Mouse (Mus musculus) urinary bladder, postnatal 0 days (tissue): ENCODE data around the gene Pa2g4. TPM values are rescaled to one million over a fixed set of nuclear protein-coding genes. Genes with fewer than 3 reads are reported as not detected.

ENCODE experiments used
- microRNA-seq: library from miRNA; unstranded; fragments of <30 nt; microRNA quantifications from one replicate; pipeline ENCODE4, GENCODE M21; 2016
- polyA plus RNA-seq: library from polyadenylated mRNA; unstranded; fragments of >200 nt; fragmentation: Nextera tagmentation; extraction: Ambion mirVana; gene quantifications from 2 replicates; pipeline ENCODE4 v1.2.1, GENCODE M21; 2015

Gene Pa2g4
- 97.3 and 100 TPM in 2 replicates for polyA plus RNA-seq

DNA sequence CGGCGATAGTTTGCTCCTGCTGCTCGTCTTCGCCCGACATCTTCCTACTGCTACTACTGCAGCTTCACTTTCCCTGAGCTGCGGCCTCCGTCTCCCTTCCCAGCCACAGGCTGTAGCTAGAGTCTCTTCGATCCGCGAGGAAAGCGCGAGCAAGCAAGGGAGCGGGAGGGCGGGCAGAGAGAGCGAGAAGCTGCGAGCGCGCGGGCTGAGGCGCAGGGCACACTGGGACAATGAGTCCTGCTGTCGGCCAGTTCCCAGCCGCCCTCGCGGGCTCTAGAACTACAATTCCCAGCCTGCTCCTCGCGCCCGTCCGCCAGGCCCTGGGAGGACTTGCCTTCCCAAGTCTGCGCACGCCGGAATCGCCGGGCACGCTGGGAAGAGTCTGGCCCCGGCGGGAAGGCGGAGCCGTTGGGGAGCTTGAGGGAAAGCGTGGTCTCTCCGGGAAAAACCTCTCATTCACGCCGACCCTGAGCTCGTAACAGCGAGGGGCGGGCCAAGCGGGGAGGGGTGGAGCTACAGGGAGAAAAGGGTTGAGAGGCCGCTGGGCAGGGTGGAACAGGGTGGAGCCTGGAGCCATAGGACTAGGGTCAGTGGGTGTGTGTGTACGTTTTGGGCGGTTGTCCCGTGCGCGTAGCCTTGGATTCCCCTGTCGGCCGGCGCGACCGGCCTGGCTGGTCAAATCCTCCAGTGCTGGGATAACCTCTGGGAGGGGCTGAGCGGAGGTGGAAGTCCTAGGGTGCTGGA lies at the start of gene Pa2g4:
TSS of gene Pa2g4 (minus strand) at position 200 of the 744 bp plus-strand sequence.

DNA sequence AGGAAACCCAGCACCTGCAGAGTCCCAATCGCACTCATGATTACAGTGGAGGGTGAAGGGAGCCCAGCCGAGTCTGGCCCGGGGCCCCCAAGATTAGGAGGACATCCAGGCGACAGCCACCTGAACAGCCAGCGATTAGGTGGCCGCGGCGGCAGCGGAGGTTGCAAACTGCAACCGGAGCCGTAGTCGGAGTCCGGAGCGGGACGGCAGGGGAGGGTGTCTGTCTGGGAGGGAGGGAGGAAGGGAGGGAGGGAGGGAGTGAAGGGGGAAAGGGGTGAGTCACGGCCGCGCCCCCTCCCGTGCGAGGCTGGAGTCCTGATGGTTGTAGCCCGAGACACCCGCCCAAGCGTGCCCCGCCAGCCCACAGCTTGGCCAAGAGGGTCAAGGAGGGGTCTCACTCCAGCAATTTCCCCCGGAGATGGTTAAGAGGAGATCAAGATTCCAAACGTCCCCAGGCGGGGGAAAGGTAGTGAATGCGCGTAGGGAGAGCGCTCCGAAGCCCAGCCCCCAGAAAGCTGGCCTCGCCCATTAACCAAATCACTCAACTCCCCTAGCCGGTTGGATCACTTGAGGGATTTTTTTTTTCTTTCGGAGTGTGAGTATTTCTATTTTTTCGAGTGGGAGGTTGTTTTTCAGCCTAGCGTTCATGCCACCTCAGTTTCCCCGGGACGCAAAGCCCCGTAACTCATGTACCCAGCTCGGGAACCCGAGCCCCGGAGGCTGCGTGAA lies 23.8 kb upstream of the Pa2g4 start, which contains the start of gene Erbb3:
TSS of gene Erbb3 (minus strand) at position 189 of the 729 bp plus-strand sequence.

DNA sequence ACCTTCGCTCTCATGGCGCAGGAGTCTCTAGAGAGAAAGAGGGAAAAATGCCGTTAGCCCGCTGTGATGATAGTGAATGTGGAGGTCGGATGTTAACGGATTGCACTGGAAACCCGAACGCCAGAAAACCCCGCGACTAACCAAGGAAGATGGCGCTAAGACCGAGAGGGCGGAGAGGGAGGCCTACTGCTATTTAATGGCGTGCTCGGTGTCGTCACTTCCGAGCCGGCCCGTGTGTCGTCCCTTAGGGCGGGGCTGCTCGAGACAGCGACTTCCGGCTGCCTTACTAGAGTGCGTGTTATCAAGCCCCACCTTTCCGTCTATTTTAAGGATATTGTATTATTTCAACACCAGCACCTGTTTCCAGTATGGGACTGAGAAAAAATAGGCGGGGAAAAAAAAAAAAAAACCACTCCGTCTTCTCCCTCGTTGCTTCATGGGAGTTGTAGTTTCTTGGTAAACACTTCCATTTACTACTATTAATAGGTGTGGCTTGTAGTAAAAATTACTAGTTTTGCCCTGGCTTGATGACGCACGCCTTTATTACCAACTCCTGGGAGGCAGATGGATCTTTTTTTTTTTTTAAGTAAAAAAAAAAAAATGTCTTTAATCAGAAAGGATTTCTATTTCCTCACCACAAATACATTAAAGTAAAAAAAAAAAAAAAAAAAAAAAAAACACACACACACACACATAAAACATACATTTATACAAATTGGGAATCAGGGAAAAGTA lies 16.7 kb downstream of the Pa2g4 start, which contains the start of gene Rpl41:
TSS of gene Rpl41 (minus strand) at position 359 of the 735 bp plus-strand sequence.

DNA sequence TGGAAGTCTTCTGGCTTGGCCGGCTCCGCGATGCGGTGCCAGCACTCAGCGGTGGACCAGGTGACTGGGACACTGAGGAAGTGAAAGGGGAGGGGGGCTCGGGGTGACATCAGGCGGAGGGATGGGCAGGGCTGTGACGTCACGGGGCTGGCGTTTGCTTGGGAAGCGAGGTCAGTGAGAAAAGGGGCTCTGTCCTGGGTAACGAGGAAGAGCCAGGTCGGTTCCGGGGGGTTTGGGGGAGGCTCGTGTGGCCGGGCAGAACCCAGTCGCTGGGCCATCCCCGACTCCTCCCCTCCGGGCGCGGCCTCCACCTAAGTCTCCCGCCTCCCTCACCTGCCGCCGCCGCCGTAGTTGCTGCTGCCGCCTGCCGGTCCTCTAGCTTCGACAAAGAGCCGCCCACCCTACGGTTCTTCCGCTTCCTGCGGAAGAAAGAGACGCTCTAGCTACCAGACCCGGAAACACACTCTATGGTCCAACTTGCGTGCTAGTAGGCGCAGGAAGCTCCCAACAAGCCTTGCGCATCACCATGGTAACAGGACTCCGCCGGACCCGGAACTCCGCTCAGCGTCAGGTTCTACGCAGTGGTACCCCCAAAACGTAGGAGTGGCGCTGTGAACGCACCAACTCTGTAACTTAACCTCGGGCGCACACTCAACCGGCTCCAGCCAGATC lies 18.3 kb downstream of the Pa2g4 start, which contains the start of gene Zc3h10:
TSS of gene Zc3h10 (minus strand) at position 414 of the 672 bp plus-strand sequence.

DNA sequence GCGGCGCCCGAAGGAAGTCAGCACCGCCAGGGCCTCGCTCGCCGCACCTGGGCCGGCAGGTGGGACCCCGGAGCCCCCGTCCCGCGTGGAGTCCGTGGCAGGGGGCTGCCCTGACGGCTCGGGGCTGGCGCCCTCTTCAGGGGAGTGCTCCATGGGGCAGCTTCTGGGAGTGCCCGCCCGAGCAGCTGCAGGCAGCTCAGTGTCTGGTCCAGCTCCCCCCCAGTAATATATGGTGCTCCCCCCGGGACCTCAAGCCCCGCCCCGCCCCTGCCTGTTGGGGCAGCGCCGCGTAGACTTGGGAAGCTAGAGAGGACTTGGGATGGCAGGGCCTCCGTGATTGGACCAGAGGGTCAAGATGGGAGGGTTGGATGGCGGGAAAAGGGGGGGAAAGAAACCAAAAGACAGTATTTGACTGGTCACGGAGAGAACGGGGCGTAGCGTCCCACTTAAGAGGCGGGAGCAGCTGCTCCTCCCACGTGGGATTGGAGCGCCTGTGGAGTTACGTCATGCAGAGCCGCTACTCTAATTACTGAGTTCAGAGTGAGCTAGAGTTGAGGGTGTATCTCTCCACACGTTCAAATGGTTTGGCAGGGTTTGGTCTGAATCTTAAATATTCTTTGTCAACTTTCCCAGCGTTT lies 40.0 kb downstream of the Pa2g4 start, which contains the start of gene Esyt1:
TSS of gene Esyt1 (minus strand) at position 201 of the 638 bp plus-strand sequence.

Small RNA genes lying within 50 kb of the gene (microRNA-seq; reads per million reads assigned to microRNA genes)
- gene Gm47275 = not detected
- gene Mir6916 = not detected
- gene Mir6917 = not detected

Other genes starting within 250 kb of the Pa2g4 start
- gene Cnpy2, start 243.5 kb downstream of the Pa2g4 start, polyA plus RNA-seq = 170 and 182 TPM in 2 replicates
- gene Cs, start 228.3 kb downstream of the Pa2g4 start, polyA plus RNA-seq = 150 and 164 TPM in 2 replicates
- 16.9 TPM in 2 replicates for gene Coq10a, start 197.0 kb downstream of the Pa2g4 start, polyA plus RNA-seq
- gene Ankrd52, start 188.9 kb downstream of the Pa2g4 start, polyA plus RNA-seq = 6.7 and 7.2 TPM in 2 replicates
- gene Slc39a5, start 164.8 kb downstream of the Pa2g4 start, polyA plus RNA-seq = 0.06 TPM in 1 of 2 replicates, not detected in the other
- 51.6 and 55.2 TPM in 2 replicates for gene Nabp2, start 154.5 kb downstream of the Pa2g4 start, polyA plus RNA-seq
- gene Rnf41, start 154.3 kb downstream of the Pa2g4 start, polyA plus RNA-seq = 26.1 and 26.5 TPM in 2 replicates
- 25.9 and 32.1 TPM in 2 replicates for gene Smarcc2, start 106.7 kb downstream of the Pa2g4 start, polyA plus RNA-seq
- 9,114 and 9,500 TPM in 2 replicates for gene Myl6, start 71.8 kb downstream of the Pa2g4 start, polyA plus RNA-seq
- gene Myl6b, start 67.3 kb downstream of the Pa2g4 start, polyA plus RNA-seq = 3.1 and 3.2 TPM in 2 replicates
- 35.3 and 39.3 TPM in 2 replicates for gene Esyt1, start 40.1 kb downstream of the Pa2g4 start, polyA plus RNA-seq
- 6.9 and 8.0 TPM in 2 replicates for gene Zc3h10, start 18.2 kb downstream of the Pa2g4 start, polyA plus RNA-seq
- 3,278 and 3,571 TPM in 2 replicates for gene Rpl41, start 16.7 kb downstream of the Pa2g4 start, polyA plus RNA-seq
- gene Erbb3, start 23.7 kb upstream of the Pa2g4 start, polyA plus RNA-seq = 6.5 and 7.6 TPM in 2 replicates
- 632 and 654 TPM in 2 replicates for gene Rps26, start 60.8 kb upstream of the Pa2g4 start, polyA plus RNA-seq
- gene Ikzf4, start 80.0 kb upstream of the Pa2g4 start, polyA plus RNA-seq = 1.4 and 2.5 TPM in 2 replicates
- 17.7 and 18.5 TPM in 2 replicates for gene Suox, start 108.1 kb upstream of the Pa2g4 start, polyA plus RNA-seq
- gene Rab5b, start 130.3 kb upstream of the Pa2g4 start, polyA plus RNA-seq = 64.6 and 72.6 TPM in 2 replicates
- 1.1 and 1.2 TPM in 2 replicates for gene Pmel, start 138.2 kb upstream of the Pa2g4 start, polyA plus RNA-seq
- gene Cdk2, start 139.0 kb upstream of the Pa2g4 start, polyA plus RNA-seq = 29.6 and 35.8 TPM in 2 replicates
- gene Dgka, start 178.9 kb upstream of the Pa2g4 start, polyA plus RNA-seq = 18.1 and 19.7 TPM in 2 replicates
- 21.9 and 23.7 TPM in 2 replicates for gene Pym1, start 181.9 kb upstream of the Pa2g4 start, polyA plus RNA-seq
- 7.8 and 14.0 TPM in 2 replicates for gene Mmp19, start 224.9 kb upstream of the Pa2g4 start, polyA plus RNA-seq
- gene Dnajc14, start 238.1 kb upstream of the Pa2g4 start, polyA plus RNA-seq = 33.3 and 38.3 TPM in 2 replicates
- gene Tmem198b, start 238.4 kb upstream of the Pa2g4 start, polyA plus RNA-seq = 35.6 and 38.5 TPM in 2 replicates